Mouse (Mus musculus) midbrain, embryonic 13.5 days (tissue): ENCODE measurements around the gene Letm1. TPM values are rescaled to one million over a fixed set of nuclear protein-coding genes. Genes with fewer than 3 reads are reported as not detected.

Source experiments
- ATAC-seq: fragments of 200-750 bp; cut with Nextera tagmentation; 2 replicates; pipeline ENCODE4 v1.8.0; 2017; ENCODE audit warnings: mild to moderate bottlenecking, moderate TSS enrichment, moderate library complexity
- H3K27ac ChIP-seq: fragments of 300-500 bp; sonication (generic); 2 replicates; pipeline ENCODE4 v1.5.1; 2015; ENCODE audit warnings: inconsistent platforms, mild to moderate bottlenecking, moderate library complexity
- H3K27me3 ChIP-seq: fragments of 300-500 bp; sonication (generic); 2 replicates; pipeline ENCODE4 v1.6.1; 2015; ENCODE audit warnings: mild to moderate bottlenecking, inconsistent platforms
- H3K36me3 ChIP-seq: fragments of 300-500 bp; sonication (generic); 2 replicates; pipeline ENCODE4 v1.6.1; 2015; ENCODE audit warnings: mild to moderate bottlenecking, inconsistent platforms
- H3K4me1 ChIP-seq: fragments of 300-500 bp; sonication (generic); replicated peaks from 2 replicates; pipeline ENCODE4 v1.6.1; 2015; ENCODE audit warnings: inconsistent platforms
- H3K4me2 ChIP-seq: fragments of 300-500 bp; sonication (generic); replicated peaks from 2 replicates; pipeline ENCODE4 v1.6.1; 2015; ENCODE audit warnings: moderate library complexity, mild to moderate bottlenecking, inconsistent platforms
- H3K4me3 ChIP-seq: fragments of 300-500 bp; sonication (generic); replicated peaks from 2 replicates; pipeline ENCODE4 v1.5.1; 2015; ENCODE audit warnings: mild to moderate bottlenecking, inconsistent platforms
- H3K9ac ChIP-seq: fragments of 300-500 bp; sonication (generic); replicated peaks from 2 replicates; pipeline ENCODE4 v1.6.1; 2015; ENCODE audit warnings: mild to moderate bottlenecking, inconsistent platforms
- H3K9me3 ChIP-seq: fragments of 300-500 bp; sonication (generic); 2 replicates; pipeline ENCODE4 v1.6.1; 2016; ENCODE audit warnings: mild to moderate bottlenecking, inconsistent platforms
- WGBS: fragments of 180-500 bp; shearing (Covaris S2); methylation state at CpG from one replicate; pipeline ENCODE4 v1.1.7; 2015; 5-methylcytosine and 5-hydroxymethylcytosine counted together
- polyA plus RNA-seq: library from polyadenylated mRNA; unstranded; fragments of >200 nt; fragmentation: Nextera tagmentation; extraction: Ambion mirVana; gene quantifications from 2 replicates; pipeline ENCODE4 v1.2.1, GENCODE M21; 2015

The Letm1 gene
- 52.3 and 58.7 TPM in 2 replicates for polyA plus RNA-seq

DNA sequence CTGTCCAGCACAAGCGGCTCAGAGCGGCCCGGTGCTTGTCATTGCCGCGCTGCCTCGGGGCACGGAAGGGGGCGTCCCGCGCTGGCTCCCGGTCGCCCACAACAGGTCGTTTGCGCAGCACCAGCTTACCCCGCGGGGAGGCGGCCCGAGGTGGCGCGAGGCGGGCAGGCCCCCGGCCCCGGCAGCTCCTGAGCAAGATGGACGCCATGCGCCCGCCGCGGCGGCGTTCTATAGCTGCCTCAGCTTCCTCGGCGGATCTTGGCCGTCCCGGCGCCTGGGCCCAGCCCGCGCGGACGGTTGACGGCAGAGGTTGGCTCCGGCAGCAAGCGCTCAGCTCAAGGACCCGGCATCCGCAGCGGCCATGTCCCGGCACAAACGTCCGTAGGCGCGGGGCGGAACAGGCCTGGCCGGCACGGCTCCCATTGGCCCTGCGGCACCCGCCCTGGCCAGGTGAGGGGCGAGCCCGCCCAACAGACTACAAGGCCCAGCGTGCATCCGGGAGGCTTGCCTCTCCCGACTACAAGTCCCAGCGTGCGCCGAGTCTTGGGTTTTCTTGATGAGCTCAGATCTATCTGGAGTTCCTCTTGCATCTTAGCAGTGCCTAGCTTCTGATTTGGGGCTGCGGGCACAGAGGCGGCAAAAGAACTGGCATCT, at the start of gene Letm1:
Gene Letm1, minus strand, starts transcription at position 473 of the 654 bp plus-strand sequence.
- Histone ChIP-seq H3K4me3 (peak within 1 kb of the TSS; percentile 67), H3K27me3 (no peaks in the 10 kb centered on the region), H3K4me1 (peaks cover 20% of the 10 kb centered on the region), H3K27ac (peak within 1 kb of the TSS; percentile 86), H3K9ac (peak within 1 kb of the TSS; percentile 86), H3K4me2 (peak within 1 kb of the TSS; percentile 83), H3K36me3 (peaks cover 11% of the 10 kb centered on the region), H3K9me3 (no peaks in the 10 kb centered on the region)
- ATAC-seq, result peak; percentile 100
- under 1% methylated on average over 64 of the region's 65 CpGs for WGBS

DNA sequence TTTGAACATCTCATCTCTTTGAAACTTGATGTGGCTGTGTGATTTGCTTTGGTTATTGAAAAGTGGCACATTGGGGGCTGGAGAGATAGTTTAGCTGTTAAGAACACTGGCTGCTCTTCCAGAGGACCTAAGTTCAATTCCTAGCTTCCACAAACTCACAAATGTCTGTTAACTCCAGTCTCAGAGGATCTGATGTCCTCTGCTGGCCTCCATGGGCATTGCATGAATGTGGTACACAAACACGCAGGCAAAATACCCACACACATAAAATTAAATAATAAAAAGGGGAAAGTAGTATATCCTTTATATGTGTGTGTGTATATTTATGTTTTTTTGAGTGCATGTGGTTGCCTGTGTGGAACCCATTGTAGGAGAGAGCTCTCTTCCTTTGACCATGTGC, 48.2 kb upstream of the Letm1 start:
- H3K4me2 ChIP-seq, result no peak overlapping the region
- no peaks in the 10 kb centered on the region for H3K27me3 ChIP-seq
- H3K4me1 ChIP-seq, result peaks cover 19% of the 10 kb centered on the region
- H3K27ac ChIP-seq, result no peak overlapping the region
- H3K9me3 ChIP-seq, result no peaks in the 10 kb centered on the region
- no peak overlapping the region for H3K9ac ChIP-seq
- WGBS, result 67% methylated on average over 1 of the region's 1 CpGs
- no peak overlapping the region for H3K4me3 ChIP-seq
- ATAC-seq, result no peak
- H3K36me3 ChIP-seq, result peaks cover 4% of the 10 kb centered on the region

DNA sequence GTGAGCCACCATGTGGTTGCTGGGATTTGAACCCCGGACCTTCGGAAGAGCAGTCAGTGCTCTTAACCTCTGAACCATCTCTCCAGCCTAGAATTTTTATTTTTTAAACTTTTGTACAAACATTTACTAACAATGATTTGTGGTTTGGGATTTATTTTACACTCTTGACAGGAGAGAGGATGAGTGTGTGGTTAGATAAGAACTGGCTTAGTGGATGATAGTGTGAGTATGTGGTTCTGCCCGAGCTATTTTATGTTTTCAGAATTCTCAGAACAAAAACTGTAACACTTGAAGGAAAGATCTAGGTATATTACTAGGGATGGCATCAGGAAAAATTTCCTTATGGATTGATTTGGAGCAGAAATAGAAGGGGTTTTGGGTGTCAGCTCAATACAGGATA, 47.3 kb upstream of the Letm1 start:
- Histone ChIP-seq H3K4me1 (peaks cover 27% of the 10 kb centered on the region), H3K36me3 (peaks cover 4% of the 10 kb centered on the region), H3K4me3 (no peak overlapping the region), H3K9ac (no peak overlapping the region), H3K27ac (no peak overlapping the region), H3K27me3 (no peaks in the 10 kb centered on the region), H3K4me2 (no peak overlapping the region), H3K9me3 (no peaks in the 10 kb centered on the region)
- ATAC-seq, result no peak
- 96% methylated on average over 3 of the region's 3 CpGs for WGBS

DNA sequence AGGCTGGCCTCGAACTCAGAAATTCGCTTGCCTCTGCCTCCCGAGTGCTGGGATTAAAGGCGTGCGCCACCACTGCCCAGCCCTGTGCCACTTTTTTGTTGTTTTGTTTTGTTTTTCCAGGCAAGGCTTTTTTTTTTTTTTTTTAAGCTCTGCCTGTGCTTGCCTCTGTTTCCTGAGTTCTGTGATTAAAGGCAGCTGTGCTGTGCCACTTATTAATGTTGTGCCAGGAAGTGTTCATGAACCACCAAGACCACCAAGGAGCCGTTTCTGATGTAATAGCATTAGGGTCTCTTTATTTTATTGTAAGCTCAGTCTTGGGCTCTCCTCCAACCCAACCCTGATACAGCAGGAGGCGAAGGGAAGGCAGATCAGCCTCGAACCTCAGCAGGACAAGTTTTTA, 45.5 kb upstream of the Letm1 start:
- Histone ChIP-seq H3K9ac (no peak overlapping the region), H3K4me2 (no peak overlapping the region), H3K4me1 (peaks cover 39% of the 10 kb centered on the region), H3K27me3 (no peaks in the 10 kb centered on the region), H3K4me3 (no peak overlapping the region), H3K36me3 (peaks cover 4% of the 10 kb centered on the region), H3K27ac (no peak overlapping the region), H3K9me3 (no peaks in the 10 kb centered on the region)
- 84% methylated on average over 8 of the region's 8 CpGs for WGBS
- no peak for ATAC-seq

DNA sequence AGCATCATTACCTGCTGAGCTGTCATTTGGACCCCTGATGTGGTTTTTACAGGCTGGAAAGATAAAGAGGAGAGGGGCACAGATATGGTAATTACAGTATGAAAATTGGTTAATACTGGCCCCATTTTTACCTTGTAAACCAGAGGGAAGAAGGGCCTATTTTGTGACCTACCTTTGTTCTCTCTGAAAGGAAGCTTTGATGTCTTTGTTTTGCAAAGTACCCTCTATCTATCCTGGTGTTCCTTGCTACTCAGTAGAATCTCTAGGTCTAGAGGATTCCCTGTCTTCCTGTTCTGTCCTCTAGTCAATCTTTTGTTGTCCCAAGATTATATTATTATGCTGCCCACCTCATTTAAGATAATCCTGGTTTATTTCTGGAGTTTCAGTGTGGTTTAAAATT, 43.4 kb upstream of the Letm1 start:
- ATAC-seq, result no peak
- no peaks in the 10 kb centered on the region for H3K27me3 ChIP-seq
- H3K9me3 ChIP-seq, result no peaks in the 10 kb centered on the region
- no peaks in the 10 kb centered on the region for H3K36me3 ChIP-seq
- H3K4me3 ChIP-seq, result no peak overlapping the region
- H3K4me1 ChIP-seq, result peaks cover 53% of the 10 kb centered on the region
- peak overlapping the region; percentile 44; the same call in 1 of the 2 replicates for H3K27ac ChIP-seq
- 0 out of 2 replicates have a peak overlapping the region, but pooled peaks have one; percentile 4 for H3K4me2 ChIP-seq
- no peak overlapping the region for H3K9ac ChIP-seq

DNA sequence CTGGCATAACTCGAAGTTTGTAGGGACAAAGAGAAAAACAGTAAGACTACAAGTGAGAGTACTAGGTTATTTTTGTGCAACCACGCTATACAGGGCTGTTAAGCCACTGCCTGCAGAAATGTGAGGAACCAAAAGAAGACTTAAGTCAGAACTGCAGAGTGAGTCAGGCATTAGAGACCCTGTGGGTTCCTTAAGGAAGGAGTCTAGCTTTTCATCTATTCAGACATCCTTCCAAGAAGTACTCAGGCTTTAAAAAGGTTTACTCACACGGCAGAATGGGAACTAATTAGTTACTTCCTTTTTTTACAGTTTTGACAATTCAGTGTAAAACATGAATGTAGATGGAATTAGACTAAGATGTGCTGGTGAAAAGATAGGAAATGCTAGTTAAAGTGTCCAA, 39.8 kb upstream of the Letm1 start:
- Histone ChIP-seq H3K27me3 (no peaks in the 10 kb centered on the region), H3K4me1 (peaks cover 70% of the 10 kb centered on the region), H3K4me2 (peak overlapping the region; percentile 87), H3K9me3 (no peaks in the 10 kb centered on the region), H3K27ac (no peak overlapping the region), H3K36me3 (no peaks in the 10 kb centered on the region), H3K9ac (peak overlapping the region; percentile 100), H3K4me3 (peak overlapping the region; percentile 98)
- WGBS, result 23% methylated on average over 3 of the region's 3 CpGs
- no peak for ATAC-seq

DNA sequence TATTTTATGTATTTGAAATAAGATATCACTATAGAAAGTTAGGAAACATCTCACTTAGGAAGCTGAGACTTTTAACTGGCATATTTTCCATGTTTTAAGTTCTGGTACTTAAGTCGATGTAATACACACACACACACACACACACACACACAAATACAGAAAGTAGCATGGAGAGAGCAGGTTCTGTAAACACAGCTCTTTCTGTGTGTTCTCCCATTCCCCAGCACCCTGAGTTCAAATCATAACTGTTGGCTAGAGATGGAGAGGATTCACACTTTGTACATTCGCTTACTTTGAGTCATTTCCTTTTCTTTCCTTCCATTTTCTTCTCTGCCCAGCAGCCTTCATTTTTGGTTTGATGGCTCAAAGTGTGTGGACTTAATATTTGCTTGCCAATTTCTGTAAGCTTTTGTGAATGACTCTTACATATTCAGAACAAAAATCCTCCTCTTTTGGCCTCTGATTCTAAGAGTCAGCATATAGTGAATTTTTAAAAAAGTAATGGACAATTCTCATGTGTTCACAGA, 39.3 kb upstream of the Letm1 start:
- ATAC-seq, result no peak
- Histone ChIP-seq H3K9ac (peak overlapping the region; percentile 100), H3K27ac (no peak overlapping the region), H3K4me1 (peaks cover 65% of the 10 kb centered on the region), H3K36me3 (no peaks in the 10 kb centered on the region), H3K9me3 (no peaks in the 10 kb centered on the region), H3K27me3 (no peaks in the 10 kb centered on the region), H3K4me2 (peak overlapping the region; percentile 87), H3K4me3 (peak overlapping the region; percentile 98)
- 35% methylated on average over 2 of the region's 2 CpGs for WGBS

DNA sequence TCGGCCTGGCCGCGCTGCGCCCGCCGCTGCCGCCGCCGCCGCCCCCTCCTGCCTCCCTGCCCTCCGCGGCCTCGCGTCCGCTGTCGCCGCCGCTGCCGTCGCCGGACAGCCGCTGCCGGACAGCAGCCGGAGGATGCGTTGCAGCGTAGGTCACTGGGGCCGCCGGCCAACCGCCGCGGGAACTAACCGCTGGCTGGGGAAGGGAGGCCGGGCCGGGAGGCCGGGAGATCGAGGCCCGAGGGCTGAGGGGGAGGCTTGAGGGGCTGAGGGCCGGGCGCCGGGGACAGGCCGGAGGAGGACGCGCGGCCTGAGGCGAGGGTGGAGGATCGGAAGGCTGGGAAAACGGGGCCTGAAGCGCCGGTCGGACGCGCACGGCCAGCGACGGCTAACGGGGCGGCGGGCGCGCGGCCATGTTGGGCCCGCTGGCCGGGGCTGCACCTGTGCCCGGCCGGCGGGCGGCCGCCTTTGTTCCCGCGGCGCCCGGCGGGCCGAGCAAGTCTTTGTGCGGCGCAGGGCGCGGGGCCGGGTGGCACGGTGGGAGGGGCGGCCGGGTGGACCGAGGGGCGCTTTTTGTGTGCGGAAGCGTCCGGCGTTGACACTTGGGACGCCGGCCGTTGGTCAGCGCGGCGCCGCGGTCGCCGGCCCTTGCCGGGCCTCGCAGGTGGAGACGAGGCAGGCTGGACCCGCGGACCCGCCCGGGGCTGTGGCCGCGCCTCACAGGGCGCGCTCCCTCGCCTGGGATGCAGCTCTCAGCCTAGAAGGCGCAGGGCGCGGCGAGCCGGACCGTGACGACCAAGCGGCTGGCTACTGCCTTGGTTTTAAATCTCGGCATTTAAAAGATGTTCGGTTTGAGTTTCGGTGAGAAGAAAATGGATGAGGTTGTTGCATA, 38.4 kb upstream of the Letm1 start:
- peak overlapping the region; percentile 100 for H3K9ac ChIP-seq
- H3K27me3 ChIP-seq, result no peaks in the 10 kb centered on the region
- peaks cover 55% of the 10 kb centered on the region for H3K4me1 ChIP-seq
- peak; percentile 55 for ATAC-seq
- H3K27ac ChIP-seq, result peak overlapping the region; percentile 100
- WGBS, result under 1% methylated on average over 92 of the region's 121 CpGs
- H3K9me3 ChIP-seq, result no peaks in the 10 kb centered on the region
- peak overlapping the region; percentile 87 for H3K4me2 ChIP-seq
- no peaks in the 10 kb centered on the region for H3K36me3 ChIP-seq
- H3K4me3 ChIP-seq, result peak overlapping the region; percentile 98

DNA sequence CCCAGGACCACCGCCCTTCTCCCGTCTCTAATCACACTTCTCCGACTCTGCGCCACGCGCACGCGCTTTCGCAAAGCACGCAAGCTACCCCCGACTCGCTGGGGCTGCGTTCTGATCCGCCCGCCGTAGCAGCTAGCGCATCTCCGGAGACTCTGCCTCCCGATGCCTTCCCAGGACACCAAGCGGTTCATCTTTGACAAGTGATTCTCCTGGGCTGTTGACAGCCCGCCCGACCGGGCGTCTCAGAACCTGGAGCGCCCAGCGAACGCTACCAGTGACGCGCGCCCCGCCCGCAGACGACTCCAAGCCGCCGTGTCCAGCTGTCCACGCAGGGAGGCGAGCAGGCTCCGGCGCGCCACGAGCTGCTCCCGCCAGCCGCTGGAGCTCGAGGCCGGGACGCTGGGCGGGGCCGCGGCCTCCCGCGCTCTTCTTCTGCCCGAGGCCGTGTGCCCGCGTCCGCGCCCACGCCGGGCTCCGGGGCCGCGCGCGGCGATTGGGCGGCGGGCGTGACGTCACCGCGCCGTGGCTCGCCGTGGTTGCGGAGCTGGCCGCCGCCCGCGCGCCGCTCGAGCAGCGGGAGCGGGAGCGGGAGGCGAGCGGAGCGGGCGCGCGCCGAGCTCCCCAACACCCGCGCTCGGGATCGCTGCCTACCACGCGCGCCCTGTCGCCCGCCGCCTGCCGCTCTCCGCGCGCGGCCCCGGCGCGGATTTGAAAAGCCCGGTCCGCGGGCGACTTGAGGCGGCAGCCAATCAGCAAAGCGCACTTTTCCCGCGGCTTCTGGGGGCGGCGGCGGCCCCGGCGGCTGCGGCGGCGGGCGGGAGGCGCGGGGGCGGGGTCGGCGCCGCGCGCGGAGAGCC, 37.5 kb upstream of the Letm1 start, which contains the start of gene Nsd2:
Gene Nsd2, plus strand, starts transcription at position 850 of the 857 bp plus-strand sequence.
- Histone ChIP-seq H3K9ac (peak within 1 kb of the TSS; percentile 100), H3K36me3 (no peaks in the 10 kb centered on the region), H3K4me2 (peak within 1 kb of the TSS; percentile 87), H3K4me3 (peak within 1 kb of the TSS; percentile 98), H3K27me3 (no peaks in the 10 kb centered on the region), H3K4me1 (peaks cover 47% of the 10 kb centered on the region), H3K9me3 (no peaks in the 10 kb centered on the region), H3K27ac (peak within 1 kb of the TSS; percentile 100)
- ATAC-seq, result peak; percentile 80
- WGBS, result 0% methylated on average over 90 of the region's 136 CpGs

DNA sequence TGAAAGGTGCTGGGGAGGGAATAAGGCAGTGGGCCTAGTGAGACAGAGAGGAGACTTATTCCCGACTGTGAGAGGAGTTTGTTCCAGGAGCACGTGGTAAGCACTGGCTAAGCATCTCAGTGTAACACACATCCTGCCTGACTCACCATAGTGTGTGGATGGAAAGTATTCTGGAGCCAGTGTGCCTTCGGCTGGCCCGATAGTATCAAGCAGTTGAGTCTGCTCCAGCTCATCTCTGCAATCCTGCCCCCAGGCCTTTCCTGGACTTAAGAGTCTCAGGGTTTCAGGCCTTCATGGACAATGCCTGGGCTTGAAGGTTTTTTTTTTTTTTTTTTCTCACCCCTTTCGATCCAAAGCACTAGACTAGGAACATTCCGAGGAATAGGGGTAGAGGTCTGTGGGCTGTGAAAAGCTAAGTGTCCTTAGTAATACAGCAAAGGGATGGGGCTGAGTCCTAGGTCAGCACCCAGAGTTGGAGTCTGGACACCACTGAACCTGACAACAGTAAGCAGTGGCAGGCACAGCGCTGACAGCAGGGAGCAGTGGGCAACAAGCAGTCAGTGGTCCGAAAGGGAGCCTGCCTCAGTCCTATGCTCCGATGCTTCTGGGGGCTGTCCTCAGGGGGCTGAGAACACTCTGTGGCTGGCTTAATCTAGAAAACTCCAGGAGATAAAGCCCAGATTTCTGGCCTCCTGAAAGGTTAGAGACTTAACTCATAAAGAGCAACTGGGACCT, 36.7 kb upstream of the Letm1 start:
- Histone ChIP-seq H3K27me3 (no peaks in the 10 kb centered on the region), H3K4me3 (peak overlapping the region; percentile 98), H3K9me3 (no peaks in the 10 kb centered on the region), H3K36me3 (no peaks in the 10 kb centered on the region), H3K4me1 (peaks cover 39% of the 10 kb centered on the region), H3K9ac (peak overlapping the region; percentile 100), H3K4me2 (peak overlapping the region; percentile 66), H3K27ac (peak overlapping the region; percentile 100)
- peak; percentile 59 for ATAC-seq
- 9% methylated on average over 9 of the region's 9 CpGs for WGBS

DNA sequence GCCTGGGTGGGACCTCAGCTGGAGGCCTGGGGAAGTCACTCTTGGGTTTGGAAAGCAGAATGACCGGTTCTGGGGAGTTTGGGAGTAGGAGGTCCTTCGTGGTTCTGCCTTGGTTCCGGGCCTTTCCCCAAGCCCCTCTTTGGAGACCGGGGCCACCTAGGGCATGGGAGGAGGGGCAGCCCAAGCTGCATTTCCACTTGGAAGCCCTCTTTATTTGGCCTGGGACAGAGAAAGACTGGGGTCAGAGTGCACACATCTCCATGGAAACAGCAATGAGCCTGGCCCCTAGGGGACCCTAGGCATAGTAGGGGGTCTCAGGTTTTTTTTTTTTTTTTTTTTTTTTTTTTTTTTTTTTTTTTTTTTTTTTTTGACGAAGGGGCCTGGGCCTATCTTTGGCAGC, 35.5 kb upstream of the Letm1 start:
- no peak overlapping the region for H3K27ac ChIP-seq
- no peak overlapping the region for H3K4me3 ChIP-seq
- H3K4me1 ChIP-seq, result peaks cover 30% of the 10 kb centered on the region
- no peaks in the 10 kb centered on the region for H3K36me3 ChIP-seq
- H3K9ac ChIP-seq, result no peak overlapping the region
- H3K27me3 ChIP-seq, result no peaks in the 10 kb centered on the region
- no peak overlapping the region for H3K4me2 ChIP-seq
- 3% methylated on average over 5 of the region's 5 CpGs for WGBS
- no peaks in the 10 kb centered on the region for H3K9me3 ChIP-seq
- ATAC-seq, result no peak
